Mouse (Mus musculus) cerebellum, adult 2 months (tissue): ENCODE data around the gene Arhgef38. TPM values are rescaled to one million over a fixed set of nuclear protein-coding genes. Genes with fewer than 3 reads are reported as not detected.

Experiments used
- DNase-seq, 2 experiments: peaks; one replicate each; pipeline ENCODE4 v3.0.0; 2021
- H3K27ac ChIP-seq: fragments of 200-500 bp; 2 replicates; pipeline ENCODE4 v1.5.1; 2012; ENCODE audit warnings: low read length, control low read depth, inconsistent platforms; ENCODE audit not compliant: insufficient read depth
- H3K27me3 ChIP-seq: fragments of 200-500 bp; 2 replicates; pipeline ENCODE4 v1.6.1; 2012; ENCODE audit warnings: inconsistent platforms, mild to moderate bottlenecking, low read length, moderate library complexity; ENCODE audit not compliant: control insufficient read depth, insufficient read depth
- H3K4me1 ChIP-seq: fragments of 200-500 bp; 2 replicates; pipeline ENCODE4 v1.6.1; 2011; ENCODE audit warnings: low read length; ENCODE audit not compliant: control insufficient read depth, insufficient read depth
- H3K4me3 ChIP-seq: fragments of 200-500 bp; replicated peaks from 2 replicates; pipeline ENCODE3; 2011; ENCODE audit warnings: mild to moderate bottlenecking, low read depth, low read length, control low read depth; ENCODE audit not compliant: insufficient read depth
- CTCF ChIP-seq: fragments of 200-500 bp; IDR thresholded peaks from 2 replicates; pipeline ENCODE4 v1.5.1; 2011; ENCODE audit warnings: low read depth, mild to moderate bottlenecking, control low read depth, low read length, moderate library complexity, borderline replicate concordance; ENCODE audit not compliant: insufficient read depth
- POLR2A ChIP-seq: fragments of 200-500 bp; IDR thresholded peaks from 2 replicates; pipeline ENCODE4 v1.6.1; 2011; ENCODE audit warnings: low read length, control low read depth, borderline replicate concordance; ENCODE audit not compliant: insufficient read depth
- WGBS: fragments of 180-500 bp; shearing (Covaris S2); methylation state at CpG from one replicate; pipeline ENCODE4 v1.1.7; 2018; 5-methylcytosine and 5-hydroxymethylcytosine counted together
- polyA plus RNA-seq: library from polyadenylated mRNA; depleted of rRNA; stranded (reverse); fragments of >200 nt; gene quantifications from 2 replicates; pipeline ENCODE4 v1.2.3, GENCODE M21; 2012; rRNA removed

Arhgef38 gene
- polyA plus RNA-seq, 1 experiment = 0.41 TPM

DNA sequence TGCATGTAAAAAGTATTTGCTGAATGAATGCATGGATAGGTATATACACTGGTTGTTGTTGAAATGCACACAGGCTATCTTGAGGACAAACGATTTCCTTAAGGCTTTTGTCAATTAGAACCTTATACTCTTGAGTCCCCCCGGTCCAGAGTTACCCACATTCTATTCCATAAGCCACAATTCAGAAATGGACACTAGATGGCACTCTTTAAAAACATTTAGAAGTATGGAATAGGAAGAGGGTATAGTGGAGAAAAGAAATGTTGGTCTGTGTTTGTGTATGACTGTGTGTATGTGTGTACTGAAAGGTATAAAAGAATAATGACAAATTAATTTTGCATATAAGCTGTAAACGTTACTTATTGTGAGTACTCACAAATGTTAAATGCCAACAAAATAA is 148.9 kb downstream of the Arhgef38 start:
- Histone ChIP-seq H3K27ac (no peak overlapping the region), H3K27me3 (no peaks in the 10 kb centered on the region), H3K4me1 (no peaks in the 10 kb centered on the region), H3K4me3 (no peak overlapping the region)
- DNase-seq = peak in 1 of 2 experiments; percentile 43
- WGBS = 59% methylated on average over 3 of the region's 3 CpGs
- TF ChIP-seq CTCF = peak; percentile 44; the same call in 1 of the 2 replicates
- no peak for TF ChIP-seq POLR2A

DNA sequence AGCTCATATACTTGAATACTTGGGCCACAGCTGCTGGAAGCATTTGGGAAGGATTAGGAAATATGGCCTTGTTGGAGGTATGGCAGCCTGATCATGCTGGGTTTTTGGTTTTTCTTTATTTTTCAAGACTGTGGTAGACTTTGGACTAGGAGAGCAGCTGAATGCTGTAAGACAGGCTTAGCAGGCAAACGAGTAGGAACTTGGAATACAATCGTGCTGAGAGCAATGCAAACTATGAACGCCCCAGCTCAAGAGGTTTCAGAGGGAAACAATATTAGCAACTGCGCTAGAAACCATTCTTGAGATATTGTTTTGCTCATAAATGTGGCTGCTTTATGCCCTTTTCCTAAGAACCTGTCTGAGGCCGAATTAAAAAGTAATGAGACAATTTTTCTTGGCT is 152.0 kb downstream of the Arhgef38 start:
- H3K4me3 ChIP-seq = no peak overlapping the region
- TF ChIP-seq CTCF (no peak), POLR2A (no peak)
- DNase-seq = no peak
- H3K27ac ChIP-seq = no peak overlapping the region
- H3K4me1 ChIP-seq = no peaks in the 10 kb centered on the region
- no peaks in the 10 kb centered on the region for H3K27me3 ChIP-seq
- WGBS = 89% methylated on average over 5 of the region's 5 CpGs

DNA sequence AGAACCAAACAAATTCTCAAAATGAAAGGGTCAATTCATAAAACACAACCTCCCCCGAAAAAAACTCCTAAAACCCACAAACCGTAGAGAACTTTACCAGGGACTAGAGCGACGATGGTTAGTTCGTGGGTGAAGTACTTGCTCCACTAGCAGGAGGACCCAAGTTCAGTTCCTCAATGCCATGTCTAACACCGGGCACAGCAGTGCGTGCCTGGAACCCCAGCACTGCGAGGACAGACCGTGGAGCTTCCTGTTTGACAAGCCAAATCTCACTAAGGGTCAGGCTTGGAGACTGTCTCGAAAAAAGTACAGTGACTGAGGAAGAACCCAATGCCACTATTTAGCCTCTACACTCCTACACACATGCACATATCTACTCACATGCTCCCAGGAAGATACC is 159.2 kb downstream of the Arhgef38 start:
- no peak for DNase-seq
- no peaks in the 10 kb centered on the region for H3K27me3 ChIP-seq
- 86% methylated on average over 10 of the region's 10 CpGs for WGBS

More for the DNA sequence above, 159.2 kb downstream of the Arhgef38 start:
- TF ChIP-seq CTCF (no peak), POLR2A (no peak)
- Histone ChIP-seq H3K4me1 (no peaks in the 10 kb centered on the region), H3K27ac (no peak overlapping the region), H3K4me3 (no peak overlapping the region)

Other genes starting within 250 kb of the Arhgef38 start
- 10.4 and 10.9 TPM in 2 replicates for gene Ints12, start 143.1 kb downstream of the Arhgef38 start, polyA plus RNA-seq
- gene Gstcd, start 142.9 kb downstream of the Arhgef38 start, polyA plus RNA-seq = 7.3 and 8.2 TPM in 2 replicates
- gene Ppa2, start 75.2 kb upstream of the Arhgef38 start, polyA plus RNA-seq = 75.8 and 76.3 TPM in 2 replicates